Mouse (Mus musculus): ENCODE measurements around the gene Haus3. TPM values are rescaled to one million over a fixed set of nuclear protein-coding genes. Genes with fewer than 3 reads are reported as not detected.
A peak's percentile ranks its signal among the peaks of the same experiment; 100 is the strongest.

The Haus3 gene
- polyA plus RNA-seq, 1 experiment = 25.8 TPM

DNA sequence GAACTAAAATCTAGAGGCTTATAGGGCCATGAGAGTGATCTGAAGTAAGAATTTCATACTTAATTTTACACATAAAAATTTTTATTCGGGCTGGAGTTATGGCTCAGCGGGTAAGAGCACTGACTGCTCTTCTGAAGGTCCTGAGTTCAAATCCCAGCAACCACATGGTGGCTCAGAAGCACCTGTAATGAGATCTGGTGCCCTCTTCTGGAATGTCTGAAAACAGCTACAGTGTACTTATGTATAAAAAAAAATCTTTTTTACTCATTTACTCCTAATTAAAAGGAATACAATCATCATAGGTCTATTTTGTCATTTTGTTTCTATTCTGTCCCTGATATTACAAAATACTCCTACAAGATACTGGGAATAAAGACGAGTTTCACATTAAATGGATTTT lies 21.8 kb downstream of the Haus3 start:
- Histone ChIP-seq H3K4me3 (ENCODE audit: insufficient read depth, low read length) (no peak overlapping the region), H3K27ac (ENCODE audit: insufficient read depth, low read depth, low read length) (no peak overlapping the region)
- no peak for TF ChIP-seq CTCF (IDR thresholded peaks at IDR 0.05; ENCODE audit: low read depth, low read length)
- no peak for TF ChIP-seq POLR2A (IDR thresholded peaks at IDR 0.05; ENCODE audit: borderline replicate concordance, low read depth, low read length)

DNA sequence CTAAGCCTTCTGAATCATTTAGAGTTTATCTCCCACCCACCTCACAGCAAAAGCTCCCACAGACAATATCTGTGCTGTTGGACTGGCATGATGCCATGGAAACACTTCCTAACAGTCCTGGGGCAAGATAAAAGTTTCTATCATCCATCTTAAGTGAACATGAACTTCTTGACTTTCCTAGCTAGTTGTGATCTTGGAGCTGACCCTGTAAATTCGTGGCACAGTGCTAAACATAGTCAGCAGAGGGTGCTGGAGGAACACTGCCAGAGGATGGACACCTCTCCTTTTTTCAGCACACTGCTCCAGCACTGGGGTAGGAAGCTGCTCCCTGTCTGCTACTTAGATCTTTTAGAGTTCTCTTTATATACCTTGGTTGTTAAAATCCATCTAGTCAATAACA lies 29.6 kb downstream of the Haus3 start:
- H3K4me3 ChIP-seq (ENCODE audit: insufficient read depth, low read length) = no peak overlapping the region
- no peaks in the 10 kb centered on the region for H3K4me1 ChIP-seq (ENCODE audit: control insufficient read depth, insufficient read depth, low read length)
- no peak overlapping the region for H3K27ac ChIP-seq (ENCODE audit: insufficient read depth, low read depth, low read length)
- TF ChIP-seq CTCF (IDR thresholded peaks at IDR 0.05; ENCODE audit: low read depth, low read length) (0 out of 2 replicates have a peak, but pooled peaks have one; percentile 11), POLR2A (IDR thresholded peaks at IDR 0.05; ENCODE audit: borderline replicate concordance, low read depth, low read length) (no peak)

More for the DNA sequence above, 21.8 kb downstream of the Haus3 start:
- H3K4me1 ChIP-seq (ENCODE audit: control insufficient read depth, insufficient read depth, low read length) = peaks cover 2% of the 10 kb centered on the region; the same call in 1 of the 2 replicates

DNA sequence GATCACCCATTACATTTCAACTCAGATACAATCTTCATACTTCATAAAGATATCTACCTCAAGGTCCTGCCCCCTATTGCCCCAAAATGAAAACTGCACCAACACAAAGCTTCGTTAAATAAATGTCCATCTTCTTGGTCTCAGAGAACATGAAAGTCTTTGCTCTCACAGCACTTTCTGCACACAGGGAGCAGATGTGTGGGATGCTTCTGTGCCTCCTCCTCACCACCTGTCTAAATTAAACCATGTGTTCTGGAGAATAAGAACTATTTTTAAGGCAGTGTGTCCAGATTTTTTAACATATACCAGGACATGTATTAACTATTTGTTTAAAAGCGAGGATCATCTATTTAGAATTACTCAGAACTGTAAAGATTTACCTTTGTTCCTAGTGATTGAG lies 36.6 kb downstream of the Haus3 start:
- no peak overlapping the region for H3K27ac ChIP-seq (ENCODE audit: insufficient read depth, low read depth, low read length)
- TF ChIP-seq CTCF (IDR thresholded peaks at IDR 0.05; ENCODE audit: low read depth, low read length) (no peak), POLR2A (IDR thresholded peaks at IDR 0.05; ENCODE audit: borderline replicate concordance, low read depth, low read length) (no peak)
- H3K4me3 ChIP-seq (ENCODE audit: insufficient read depth, low read length) = no peak overlapping the region
- H3K4me1 ChIP-seq (ENCODE audit: control insufficient read depth, insufficient read depth, low read length) = no peaks in the 10 kb centered on the region

DNA sequence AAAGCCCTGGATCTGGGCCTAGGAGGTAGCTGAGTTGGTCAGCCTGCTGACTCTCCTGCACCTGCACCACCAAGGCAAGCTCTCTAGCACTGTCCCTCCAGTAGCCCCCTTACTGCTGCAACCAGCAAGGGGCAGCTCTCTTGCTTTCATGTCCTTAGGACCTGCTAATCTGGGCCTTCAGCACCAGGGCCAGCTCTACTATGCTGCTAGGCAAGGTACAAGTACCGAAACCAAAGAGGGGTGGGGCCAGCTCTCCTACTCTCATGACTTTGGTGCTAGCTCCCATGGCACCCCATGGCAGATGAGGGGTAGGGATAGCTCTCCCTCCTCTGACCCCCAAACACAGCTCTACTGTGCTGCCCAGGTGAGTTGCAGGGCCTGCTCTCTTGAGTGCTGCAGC lies 45.2 kb downstream of the Haus3 start:
- TF ChIP-seq POLR2A (IDR thresholded peaks at IDR 0.05; ENCODE audit: borderline replicate concordance, low read depth, low read length) (no peak), CTCF (IDR thresholded peaks at IDR 0.05; ENCODE audit: low read depth, low read length) (no peak)
- no peaks in the 10 kb centered on the region for H3K4me1 ChIP-seq (ENCODE audit: control insufficient read depth, insufficient read depth, low read length)
- H3K27ac ChIP-seq (ENCODE audit: insufficient read depth, low read depth, low read length) = no peak overlapping the region
- H3K4me3 ChIP-seq (ENCODE audit: insufficient read depth, low read length) = no peak overlapping the region

DNA sequence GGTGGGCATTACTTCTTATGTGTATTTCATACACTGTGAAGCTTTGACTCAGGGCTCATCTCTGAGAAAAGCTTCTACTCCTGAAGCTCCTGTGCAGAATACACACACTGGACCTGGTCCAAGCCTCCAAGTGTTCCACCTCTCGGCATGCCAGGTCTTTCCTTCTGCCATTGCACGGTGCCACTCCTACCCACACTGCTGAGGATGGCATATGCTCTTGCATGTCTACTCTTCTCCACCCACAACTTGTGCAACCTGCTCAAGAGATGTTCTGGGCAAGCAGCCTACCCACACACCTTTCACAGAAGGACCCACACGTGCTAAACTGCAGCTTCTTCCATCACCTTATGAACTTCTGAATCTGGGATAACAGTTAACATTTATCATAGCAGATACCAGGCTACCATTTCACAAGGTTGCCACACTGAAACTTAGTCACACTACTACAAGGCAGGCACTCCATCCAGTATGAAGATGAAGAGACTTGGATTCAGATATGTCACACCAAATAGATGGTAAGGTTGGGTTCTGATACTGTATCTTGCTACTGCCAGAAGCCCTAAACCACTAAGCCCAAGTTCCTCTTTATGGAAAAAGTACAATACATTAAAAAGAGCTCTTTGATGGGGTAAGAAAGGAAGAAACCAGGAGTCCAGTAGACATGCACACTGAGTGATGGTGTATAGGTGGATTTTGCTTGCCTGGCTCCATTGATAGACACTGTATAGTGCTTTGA lies 50.0 kb downstream of the Haus3 start:
- H3K4me3 ChIP-seq (ENCODE audit: insufficient read depth, low read length) = no peak overlapping the region
- H3K4me1 ChIP-seq (ENCODE audit: control insufficient read depth, insufficient read depth, low read length) = no peaks in the 10 kb centered on the region
- H3K27ac ChIP-seq (ENCODE audit: insufficient read depth, low read depth, low read length) = no peak overlapping the region
- TF ChIP-seq POLR2A (IDR thresholded peaks at IDR 0.05; ENCODE audit: borderline replicate concordance, low read depth, low read length) = no peak
- TF ChIP-seq CTCF (IDR thresholded peaks at IDR 0.05; ENCODE audit: low read depth, low read length) = no peak

DNA sequence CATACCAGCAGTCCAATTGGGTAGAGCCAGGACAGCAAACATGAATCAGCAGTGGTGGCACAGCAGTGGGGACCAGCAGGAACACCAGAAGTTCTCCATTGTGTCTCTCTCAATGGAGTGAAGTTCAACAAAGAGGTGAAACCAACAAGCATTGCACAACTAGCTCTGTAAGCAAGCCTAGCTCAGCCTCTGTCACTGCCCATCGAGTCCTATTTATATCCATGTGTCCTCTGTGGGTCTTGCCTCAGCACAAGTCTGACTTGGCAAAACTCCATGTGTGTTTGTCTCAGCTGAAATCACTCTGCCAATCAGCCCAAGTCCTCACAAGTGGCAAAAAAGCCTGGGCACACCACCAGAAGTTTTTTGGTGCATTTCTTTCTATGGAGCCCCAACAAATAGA lies 63.6 kb downstream of the Haus3 start:
- peak overlapping the region; percentile 51 for H3K27ac ChIP-seq (ENCODE audit: insufficient read depth, low read depth, low read length)
- peaks cover 14% of the 10 kb centered on the region for H3K4me1 ChIP-seq (ENCODE audit: control insufficient read depth, insufficient read depth, low read length)
- no peak for TF ChIP-seq CTCF (IDR thresholded peaks at IDR 0.05; ENCODE audit: low read depth, low read length)
- TF ChIP-seq POLR2A (IDR thresholded peaks at IDR 0.05; ENCODE audit: borderline replicate concordance, low read depth, low read length) = no peak
- no peak overlapping the region for H3K4me3 ChIP-seq (ENCODE audit: insufficient read depth, low read length)

Other genes starting within 250 kb of the Haus3 start
- 18.9 and 20.2 TPM in 2 replicates for gene Nelfa, start 233.1 kb downstream of the Haus3 start, polyA plus RNA-seq (2012; ENCODE audit: insufficient read depth, insufficient read length, missing spikeins)
- gene Gm1673, start 186.1 kb downstream of the Haus3 start, polyA plus RNA-seq (2012; ENCODE audit: insufficient read depth, insufficient read length, missing spikeins) = 14.0 and 21.6 TPM in 2 replicates
- 3.4 and 4.1 TPM in 2 replicates for gene Nat8l, start 173.5 kb downstream of the Haus3 start, polyA plus RNA-seq (2012; ENCODE audit: insufficient read depth, insufficient read length, missing spikeins)
- gene Poln, start 79 bp downstream of the Haus3 start, polyA plus RNA-seq (2012; ENCODE audit: insufficient read depth, insufficient read length, missing spikeins) = 0.56 and 1.5 TPM in 2 replicates
- gene Mxd4, start 18.2 kb upstream of the Haus3 start, polyA plus RNA-seq (2012; ENCODE audit: insufficient read depth, insufficient read length, missing spikeins) = 112 and 116 TPM in 2 replicates
- gene Zfyve28, start 118.9 kb upstream of the Haus3 start, polyA plus RNA-seq (2012; ENCODE audit: insufficient read depth, insufficient read length, missing spikeins) = 41.2 and 50.9 TPM in 2 replicates
- not detected in 2 replicates for gene Cfap99, start 119.1 kb upstream of the Haus3 start, polyA plus RNA-seq (2012; ENCODE audit: insufficient read depth, insufficient read length, missing spikeins)
- 60.3 and 66.4 TPM in 2 replicates for gene Rnf4, start 166.8 kb upstream of the Haus3 start, polyA plus RNA-seq (2012; ENCODE audit: insufficient read depth, insufficient read length, missing spikeins)
- 20.2 and 21.9 TPM in 2 replicates for gene Fam193a, start 200.4 kb upstream of the Haus3 start, polyA plus RNA-seq (2012; ENCODE audit: insufficient read depth, insufficient read length, missing spikeins)